Mouse (Mus musculus) midbrain, embryonic 14.5 days (tissue): ENCODE results near the gene Calml3. TPM values are rescaled to one million over a fixed set of nuclear protein-coding genes. Genes with fewer than 3 reads are reported as not detected.

Source experiments
- ATAC-seq: fragments of 200-750 bp; cut with Nextera tagmentation; 2 replicates; pipeline ENCODE4 v1.8.0; 2017; ENCODE audit warnings: moderate number of reproducible peaks, moderate library complexity; ENCODE audit not compliant: low FRiP score, low TSS enrichment
- DNase-seq: peaks from one replicate; pipeline ENCODE4 v3.0.0-alpha.2; 2015
- H3K27ac ChIP-seq: fragments of 300-500 bp; sonication (generic); replicated peaks from 2 replicates; pipeline ENCODE4 v1.5.1; 2014; ENCODE audit warnings: mild to moderate bottlenecking, low read depth, low read length, moderate library complexity
- H3K27me3 ChIP-seq: fragments of 300-500 bp; sonication (generic); 2 replicates; pipeline ENCODE4 v1.6.1; 2014; ENCODE audit warnings: low read length, control low read depth, mixed read lengths; ENCODE audit not compliant: control insufficient read depth, insufficient read depth
- H3K36me3 ChIP-seq: fragments of 300-500 bp; sonication (generic); 2 replicates; pipeline ENCODE4 v1.6.1; 2014; ENCODE audit warnings: low read length, control low read depth; ENCODE audit not compliant: control insufficient read depth, insufficient read depth
- H3K4me1 ChIP-seq: fragments of 300-500 bp; sonication (generic); 2 replicates; pipeline ENCODE4 v1.6.1; 2014; ENCODE audit warnings: mild to moderate bottlenecking, antibody characterized with exemption, low read length, control low read depth; ENCODE audit not compliant: control insufficient read depth, insufficient read depth
- H3K4me2 ChIP-seq: fragments of 300-500 bp; sonication (generic); 2 replicates; pipeline ENCODE4 v1.6.1; 2014; ENCODE audit warnings: mild to moderate bottlenecking, low read length, moderate library complexity
- H3K4me3 ChIP-seq: fragments of 300-500 bp; sonication (generic); replicated peaks from 2 replicates; pipeline ENCODE4 v1.5.1; 2014; ENCODE audit warnings: low read depth, low read length
- H3K9ac ChIP-seq: fragments of 300-500 bp; sonication (generic); replicated peaks from 2 replicates; pipeline ENCODE4 v1.6.1; 2014; ENCODE audit warnings: mild to moderate bottlenecking, low read length, moderate library complexity
- H3K9me3 ChIP-seq: fragments of 300-500 bp; sonication (generic); 2 replicates; pipeline ENCODE4 v1.6.1; 2016; ENCODE audit warnings: low read length, control low read depth, mixed read lengths; ENCODE audit not compliant: control insufficient read depth
- WGBS: fragments of 180-500 bp; shearing (Covaris S2); extraction: QIAGEN DNeasy Blood & Tissue Kit; methylation state at CpG from one replicate; pipeline ENCODE4 v1.1.7; 2014; 5-methylcytosine and 5-hydroxymethylcytosine counted together
- polyA plus RNA-seq: library from polyadenylated mRNA; unstranded; fragments of >200 nt; fragmentation: Nextera tagmentation; extraction: Ambion mirVana; gene quantifications from 2 replicates; pipeline ENCODE4 v1.2.1, GENCODE M21; 2014

The Calml3 gene
- polyA plus RNA-seq, 1 experiment from 2014 or later: not detected

DNA sequence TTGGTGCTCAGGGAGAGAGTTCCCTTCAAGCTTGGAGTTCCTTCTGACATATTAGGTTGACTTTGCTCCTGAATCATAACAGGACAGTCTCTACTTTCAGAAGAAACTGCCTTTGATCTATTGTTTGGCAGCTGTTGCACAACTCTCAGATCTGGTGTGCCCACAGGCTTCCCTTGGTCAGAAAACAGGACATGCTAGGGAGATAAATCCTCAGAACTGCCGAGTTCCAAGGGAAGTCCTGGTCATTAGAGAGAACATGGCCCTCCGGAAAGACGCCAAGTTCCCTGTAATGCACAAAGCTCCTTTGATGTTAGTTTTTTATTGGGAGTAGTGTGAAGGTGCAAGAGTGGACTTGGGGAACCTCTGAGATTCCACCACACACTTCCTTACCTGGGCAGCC, 35.5 kb downstream of the Calml3 start:
- no peak overlapping the region for H3K4me2 ChIP-seq
- 78% methylated on average over 3 of the region's 3 CpGs for WGBS
- H3K36me3 ChIP-seq: no peaks in the 10 kb centered on the region
- ATAC-seq (no peak), DNase-seq (no peak)
- H3K4me1 ChIP-seq: no peaks in the 10 kb centered on the region
- no peak overlapping the region for H3K4me3 ChIP-seq
- H3K9ac ChIP-seq: no peak overlapping the region
- no peaks in the 10 kb centered on the region for H3K27me3 ChIP-seq
- no peak overlapping the region for H3K27ac ChIP-seq
- H3K9me3 ChIP-seq: no peaks in the 10 kb centered on the region

GRCm38 (mm10) chr13:3767086-3767485, 37.0 kb downstream of the Calml3 start:
- ATAC-seq (no peak), DNase-seq (no peak)
- no peaks in the 10 kb centered on the region for H3K36me3 ChIP-seq
- no peak overlapping the region for H3K9ac ChIP-seq
- no peak overlapping the region for H3K27ac ChIP-seq
- H3K4me3 ChIP-seq: no peak overlapping the region
- no peak overlapping the region for H3K4me2 ChIP-seq
- H3K9me3 ChIP-seq: no peaks in the 10 kb centered on the region
- H3K4me1 ChIP-seq: no peaks in the 10 kb centered on the region
- H3K27me3 ChIP-seq: no peaks in the 10 kb centered on the region

DNA sequence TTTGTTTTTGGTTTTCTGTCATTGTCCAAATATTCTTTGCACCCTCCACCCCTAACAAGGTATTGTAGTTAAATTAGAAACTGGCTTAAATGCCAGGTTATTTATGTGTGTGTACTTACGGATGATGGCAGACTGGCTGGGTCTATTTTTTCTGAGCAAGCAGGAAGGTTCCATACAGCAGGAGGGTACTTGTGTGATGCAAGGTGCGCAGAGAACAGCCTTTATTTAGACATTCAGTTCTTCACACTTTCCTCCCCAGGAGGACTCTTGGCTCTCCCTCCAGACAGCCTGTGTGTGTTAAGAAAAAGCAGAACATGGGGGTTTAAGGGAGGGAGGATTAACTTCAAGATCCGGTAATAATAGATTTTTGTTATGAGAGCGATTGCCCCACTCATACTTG, 38.3 kb downstream of the Calml3 start:
- Histone ChIP-seq H3K4me3 (no peak overlapping the region), H3K27me3 (no peaks in the 10 kb centered on the region), H3K36me3 (no peaks in the 10 kb centered on the region), H3K4me1 (no peaks in the 10 kb centered on the region), H3K9me3 (no peaks in the 10 kb centered on the region), H3K9ac (no peak overlapping the region), H3K27ac (no peak overlapping the region), H3K4me2 (no peak overlapping the region)
- WGBS: 93% methylated on average over 4 of the region's 4 CpGs
- ATAC-seq (no peak), DNase-seq (no peak)

DNA sequence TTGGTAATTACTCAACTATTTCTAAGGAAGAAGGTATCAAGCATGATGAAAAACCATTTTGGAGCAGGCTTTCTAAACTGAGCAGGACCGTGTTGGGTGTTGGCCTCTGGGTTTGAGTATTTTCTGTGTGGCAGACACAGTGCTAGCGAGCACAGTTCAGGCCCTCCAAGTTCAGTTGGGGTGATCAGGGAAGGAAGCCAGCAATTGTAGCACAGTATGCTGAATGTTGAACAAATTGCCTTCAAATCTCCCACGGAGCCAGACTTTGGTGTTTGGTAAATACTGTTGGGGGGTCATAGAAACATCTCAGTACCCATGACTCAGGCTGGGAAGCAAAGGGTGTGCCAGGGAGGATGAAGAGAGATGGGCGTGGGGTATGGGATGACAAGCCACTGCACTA, 43.0 kb downstream of the Calml3 start:
- WGBS: 88% methylated on average over 4 of the region's 4 CpGs
- Histone ChIP-seq H3K4me3 (no peak overlapping the region), H3K4me1 (no peaks in the 10 kb centered on the region), H3K27me3 (no peaks in the 10 kb centered on the region), H3K9ac (no peak overlapping the region), H3K36me3 (no peaks in the 10 kb centered on the region), H3K9me3 (no peaks in the 10 kb centered on the region), H3K27ac (no peak overlapping the region), H3K4me2 (no peak overlapping the region)
- no peak for ATAC-seq
- DNase-seq: no peak

GRCm38 (mm10) chr13:3758347-3758746, 45.8 kb downstream of the Calml3 start:
- H3K9ac ChIP-seq: no peak overlapping the region
- H3K27me3 ChIP-seq: no peaks in the 10 kb centered on the region
- H3K4me3 ChIP-seq: no peak overlapping the region
- 69% methylated on average over 2 of the region's 2 CpGs for WGBS
- H3K4me2 ChIP-seq: no peak overlapping the region
- H3K9me3 ChIP-seq: no peaks in the 10 kb centered on the region
- no peak for DNase-seq
- ATAC-seq: no peak
- H3K4me1 ChIP-seq: no peaks in the 10 kb centered on the region
- no peaks in the 10 kb centered on the region for H3K36me3 ChIP-seq
- no peak overlapping the region for H3K27ac ChIP-seq

DNA sequence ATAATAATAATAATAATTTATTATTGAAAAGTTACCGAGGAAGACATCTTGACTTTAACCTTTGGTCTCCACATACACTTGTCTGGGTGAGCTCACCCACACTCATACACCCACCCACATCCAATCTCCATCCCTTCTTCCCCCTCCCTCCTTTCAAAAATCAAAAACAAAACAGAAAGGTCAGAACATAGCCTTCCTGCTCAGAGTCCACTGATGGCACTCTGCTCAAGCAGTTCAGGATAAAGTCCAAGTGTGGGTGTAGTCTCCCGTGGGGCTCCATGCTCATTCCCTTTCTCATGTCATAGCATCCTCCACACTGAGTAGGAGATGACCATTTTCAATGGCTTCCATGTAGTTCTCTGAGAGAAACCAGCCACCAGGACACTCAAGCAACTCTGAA, 50.8 kb downstream of the Calml3 start:
- Histone ChIP-seq H3K36me3 (no peaks in the 10 kb centered on the region), H3K9me3 (no peaks in the 10 kb centered on the region), H3K4me2 (no peak overlapping the region), H3K4me3 (no peak overlapping the region), H3K27ac (no peak overlapping the region), H3K4me1 (no peaks in the 10 kb centered on the region), H3K27me3 (no peaks in the 10 kb centered on the region), H3K9ac (no peak overlapping the region)
- 93% methylated on average over 2 of the region's 2 CpGs for WGBS
- no peak for ATAC-seq
- DNase-seq: no peak

Other genes starting within 250 kb of the Calml3 start
- gene Fam208b, start 193.2 kb downstream of the Calml3 start, polyA plus RNA-seq: 25.2 and 26.0 TPM in 2 replicates
- gene Asb13, start 170.3 kb downstream of the Calml3 start, polyA plus RNA-seq: 11.9 and 12.2 TPM in 2 replicates
- gene Calm4, start 33.4 kb upstream of the Calml3 start, polyA plus RNA-seq: not detected in 2 replicates
- gene Calm5, start 49.9 kb upstream of the Calml3 start, polyA plus RNA-seq: not detected in 2 replicates
- gene Net1, start 113.9 kb upstream of the Calml3 start, polyA plus RNA-seq: 5.0 and 8.5 TPM in 2 replicates
- gene Tubal3, start 114.0 kb upstream of the Calml3 start, polyA plus RNA-seq: not detected in 2 replicates
- gene Ucn3, start 141.0 kb upstream of the Calml3 start, polyA plus RNA-seq: 0.15 TPM in 1 of 2 replicates, not detected in the other
- gene Akr1c14, start 244.7 kb upstream of the Calml3 start, polyA plus RNA-seq: 0.27 and 0.89 TPM in 2 replicates